Mouse (Mus musculus): ENCODE results near the gene Trnt1. TPM values are rescaled to one million over a fixed set of nuclear protein-coding genes. Genes with fewer than 3 reads are reported as not detected.

Gene Trnt1
- polyA plus RNA-seq, 1 experiment from 2014 or later = 89.6 TPM

GRCm38 (mm10) chr6:106761486-106761885, 7.4 kb upstream of the Trnt1 start:
- DNase-seq (ENCODE audit: low spot score) (no peak), ATAC-seq (replicated peaks; ENCODE audit: low FRiP score) (no peak)
- Histone ChIP-seq H3K4me1 (replicated peaks; ENCODE audit: control insufficient read depth, insufficient read depth, low read length) (no peaks in the 10 kb centered on the region), H3K4me2 (ENCODE audit: low read depth, low read length, severe bottlenecking) (no peak overlapping the region), H3K36me3 (ENCODE audit: control insufficient read depth, insufficient read depth, low read length) (no peaks in the 10 kb centered on the region), H3K27ac (ENCODE audit: low read depth, low read length) (no peak overlapping the region), H3K9me3 (ENCODE audit: control insufficient read depth, low read length) (no peaks in the 10 kb centered on the region), H3K27me3 (ENCODE audit: control insufficient read depth, insufficient read depth, low read length) (no peaks in the 10 kb centered on the region), H3K4me3 (ENCODE audit: low read depth, low read length) (no peak overlapping the region), H3K9ac (ENCODE audit: low read length) (no peak overlapping the region)
- 77% methylated on average over 1 of the region's 1 CpGs for WGBS

- Histone ChIP-seq H3K4me2 (ENCODE audit: low read depth, low read length, severe bottlenecking) (no peak overlapping the region), H3K27ac (ENCODE audit: low read depth, low read length) (no peak overlapping the region), H3K4me1 (replicated peaks; ENCODE audit: control insufficient read depth, insufficient read depth, low read length) (peaks cover 3% of the 10 kb centered on the region; the same call in 1 of the 2 replicates), H3K9me3 (ENCODE audit: control insufficient read depth, low read length) (no peaks in the 10 kb centered on the region), H3K4me3 (ENCODE audit: low read depth, low read length) (no peak overlapping the region), H3K27me3 (ENCODE audit: control insufficient read depth, insufficient read depth, low read length) (no peaks in the 10 kb centered on the region), H3K36me3 (ENCODE audit: control insufficient read depth, insufficient read depth, low read length) (no peaks in the 10 kb centered on the region), H3K9ac (ENCODE audit: low read length) (no peak overlapping the region)
- 90% methylated on average over 1 of the region's 1 CpGs for WGBS
- no peak for DNase-seq (ENCODE audit: low spot score)
- ATAC-seq (replicated peaks; ENCODE audit: low FRiP score) = no peak
These were observed 3.0 kb upstream of the Trnt1 start for GRCm38 (mm10) chr6:106765892-106766291.

GRCm38 (mm10) chr6:106766774-106767173, 2.1 kb upstream of the Trnt1 start:
- H3K4me2 ChIP-seq (ENCODE audit: low read depth, low read length, severe bottlenecking) = no peak overlapping the region
- DNase-seq (ENCODE audit: low spot score) = no peak
- no peak overlapping the region for H3K4me3 ChIP-seq (ENCODE audit: low read depth, low read length)
- H3K27me3 ChIP-seq (ENCODE audit: control insufficient read depth, insufficient read depth, low read length) = no peaks in the 10 kb centered on the region
- no peaks in the 10 kb centered on the region for H3K9me3 ChIP-seq (ENCODE audit: control insufficient read depth, low read length)
- H3K9ac ChIP-seq (ENCODE audit: low read length) = no peak overlapping the region
- H3K36me3 ChIP-seq (ENCODE audit: control insufficient read depth, insufficient read depth, low read length) = no peaks in the 10 kb centered on the region
- peaks cover 3% of the 10 kb centered on the region; the same call in 1 of the 2 replicates for H3K4me1 ChIP-seq (replicated peaks; ENCODE audit: control insufficient read depth, insufficient read depth, low read length)
- 78% methylated on average over 4 of the region's 4 CpGs for WGBS
- H3K27ac ChIP-seq (ENCODE audit: low read depth, low read length) = no peak overlapping the region
- ATAC-seq (replicated peaks; ENCODE audit: low FRiP score) = no peak

- Histone ChIP-seq H3K9ac (ENCODE audit: low read length) (peak overlapping the region; percentile 76), H3K4me3 (ENCODE audit: low read depth, low read length) (peak overlapping the region; percentile 83), H3K27ac (ENCODE audit: low read depth, low read length) (no peak overlapping the region), H3K36me3 (ENCODE audit: control insufficient read depth, insufficient read depth, low read length) (no peaks in the 10 kb centered on the region), H3K4me1 (replicated peaks; ENCODE audit: control insufficient read depth, insufficient read depth, low read length) (peaks cover 3% of the 10 kb centered on the region; the same call in 1 of the 2 replicates), H3K9me3 (ENCODE audit: control insufficient read depth, low read length) (no peaks in the 10 kb centered on the region), H3K4me2 (ENCODE audit: low read depth, low read length, severe bottlenecking) (peak overlapping the region; percentile 75), H3K27me3 (ENCODE audit: control insufficient read depth, insufficient read depth, low read length) (no peaks in the 10 kb centered on the region)
- 2% methylated on average over 33 of the region's 33 CpGs for WGBS
- no peak for DNase-seq (ENCODE audit: low spot score)
- peak; percentile 77 for ATAC-seq (replicated peaks; ENCODE audit: low FRiP score)
These were observed 458 bp downstream of the Trnt1 start for GRCm38 (mm10) chr6:106769290-106769866.

GRCm38 (mm10) chr6:106770046-106770445, 1.1 kb downstream of the Trnt1 start:
- no peaks in the 10 kb centered on the region for H3K9me3 ChIP-seq (ENCODE audit: control insufficient read depth, low read length)
- peaks cover 3% of the 10 kb centered on the region; the same call in 1 of the 2 replicates for H3K4me1 ChIP-seq (replicated peaks; ENCODE audit: control insufficient read depth, insufficient read depth, low read length)
- no peaks in the 10 kb centered on the region; the same call in 1 of the 2 replicates for H3K36me3 ChIP-seq (ENCODE audit: control insufficient read depth, insufficient read depth, low read length)
- peak overlapping the region; percentile 76 for H3K9ac ChIP-seq (ENCODE audit: low read length)
- ATAC-seq (replicated peaks; ENCODE audit: low FRiP score) (no peak), DNase-seq (ENCODE audit: low spot score) (no peak)
- peak overlapping the region; percentile 75 for H3K4me2 ChIP-seq (ENCODE audit: low read depth, low read length, severe bottlenecking)
- no peaks in the 10 kb centered on the region for H3K27me3 ChIP-seq (ENCODE audit: control insufficient read depth, insufficient read depth, low read length)
- peak overlapping the region; percentile 83 for H3K4me3 ChIP-seq (ENCODE audit: low read depth, low read length)
- no peak overlapping the region for H3K27ac ChIP-seq (ENCODE audit: low read depth, low read length)
- WGBS = 57% methylated on average over 4 of the region's 4 CpGs

- WGBS = 91% methylated on average over 3 of the region's 3 CpGs
- Histone ChIP-seq H3K4me3 (ENCODE audit: low read depth, low read length) (no peak overlapping the region), H3K4me2 (ENCODE audit: low read depth, low read length, severe bottlenecking) (no peak overlapping the region), H3K36me3 (ENCODE audit: control insufficient read depth, insufficient read depth, low read length) (no peaks in the 10 kb centered on the region), H3K27me3 (ENCODE audit: control insufficient read depth, insufficient read depth, low read length) (no peaks in the 10 kb centered on the region), H3K27ac (ENCODE audit: low read depth, low read length) (no peak overlapping the region), H3K4me1 (replicated peaks; ENCODE audit: control insufficient read depth, insufficient read depth, low read length) (no peaks in the 10 kb centered on the region), H3K9me3 (ENCODE audit: control insufficient read depth, low read length) (no peaks in the 10 kb centered on the region), H3K9ac (ENCODE audit: low read length) (no peak overlapping the region)
- ATAC-seq (replicated peaks; ENCODE audit: low FRiP score) (no peak), DNase-seq (ENCODE audit: low spot score) (no peak)
These were observed 18.2 kb downstream of the Trnt1 start for GRCm38 (mm10) chr6:106787138-106787537.

- Histone ChIP-seq H3K4me1 (replicated peaks; ENCODE audit: control insufficient read depth, insufficient read depth, low read length) (no peaks in the 10 kb centered on the region), H3K4me3 (ENCODE audit: low read depth, low read length) (no peak overlapping the region), H3K9me3 (ENCODE audit: control insufficient read depth, low read length) (no peaks in the 10 kb centered on the region), H3K4me2 (ENCODE audit: low read depth, low read length, severe bottlenecking) (no peak overlapping the region), H3K36me3 (ENCODE audit: control insufficient read depth, insufficient read depth, low read length) (no peaks in the 10 kb centered on the region; the same call in 1 of the 2 replicates), H3K27ac (ENCODE audit: low read depth, low read length) (no peak overlapping the region), H3K9ac (ENCODE audit: low read length) (no peak overlapping the region), H3K27me3 (ENCODE audit: control insufficient read depth, insufficient read depth, low read length) (no peaks in the 10 kb centered on the region)
- WGBS = 94% methylated on average over 8 of the region's 8 CpGs
- DNase-seq (ENCODE audit: low spot score) = no peak
- ATAC-seq (replicated peaks; ENCODE audit: low FRiP score) = no peak
These were observed 22.5 kb downstream of the Trnt1 start for GRCm38 (mm10) chr6:106791429-106791828.

GRCm38 (mm10) chr6:106792486-106792885, 23.6 kb downstream of the Trnt1 start:
- no peaks in the 10 kb centered on the region for H3K4me1 ChIP-seq (replicated peaks; ENCODE audit: control insufficient read depth, insufficient read depth, low read length)

GRCm38 (mm10) chr6:106793088-106793487, 24.2 kb downstream of the Trnt1 start:
- no peak overlapping the region for H3K4me2 ChIP-seq (ENCODE audit: low read depth, low read length, severe bottlenecking)
- 95% methylated on average over 7 of the region's 7 CpGs for WGBS
- H3K27ac ChIP-seq (ENCODE audit: low read depth, low read length) = no peak overlapping the region
- H3K4me3 ChIP-seq (ENCODE audit: low read depth, low read length) = no peak overlapping the region
- H3K9ac ChIP-seq (ENCODE audit: low read length) = no peak overlapping the region
- no peaks in the 10 kb centered on the region for H3K4me1 ChIP-seq (replicated peaks; ENCODE audit: control insufficient read depth, insufficient read depth, low read length)
- ATAC-seq (replicated peaks; ENCODE audit: low FRiP score) (no peak), DNase-seq (ENCODE audit: low spot score) (no peak)
- no peaks in the 10 kb centered on the region for H3K9me3 ChIP-seq (ENCODE audit: control insufficient read depth, low read length)
- H3K27me3 ChIP-seq (ENCODE audit: control insufficient read depth, insufficient read depth, low read length) = no peaks in the 10 kb centered on the region
- H3K36me3 ChIP-seq (ENCODE audit: control insufficient read depth, insufficient read depth, low read length) = no peaks in the 10 kb centered on the region; the same call in 1 of the 2 replicates

More at GRCm38 (mm10) chr6:106792486-106792885, 23.6 kb downstream of the Trnt1 start:
- WGBS = 94% methylated on average over 5 of the region's 5 CpGs
- ATAC-seq (replicated peaks; ENCODE audit: low FRiP score) = no peak
- Histone ChIP-seq H3K36me3 (ENCODE audit: control insufficient read depth, insufficient read depth, low read length) (no peaks in the 10 kb centered on the region; the same call in 1 of the 2 replicates), H3K4me2 (ENCODE audit: low read depth, low read length, severe bottlenecking) (no peak overlapping the region), H3K4me3 (ENCODE audit: low read depth, low read length) (no peak overlapping the region), H3K27me3 (ENCODE audit: control insufficient read depth, insufficient read depth, low read length) (no peaks in the 10 kb centered on the region), H3K9ac (ENCODE audit: low read length) (no peak overlapping the region), H3K27ac (ENCODE audit: low read depth, low read length) (no peak overlapping the region), H3K9me3 (ENCODE audit: control insufficient read depth, low read length) (no peaks in the 10 kb centered on the region)
- DNase-seq (ENCODE audit: low spot score) = no peak
